Mouse (Mus musculus) right cerebral cortex, postnatal 10 days (tissue): ENCODE measurements at regions not wholly inside any gene's neighbourhood (a gene's known extent, or its start where the extent isn't known, plus 50 kb on each side); places are given as distances from the start of the nearest gene placed in this dataset.

ENCODE experiments used
- DNase-seq, 2 experiments: peaks; one replicate each; pipeline ENCODE4 v3.0.0; 2021; ENCODE audit warnings: low spot score in 2 of 2

GRCm38 (mm10) chr11:84760622-84761196 is 58.6 kb downstream of the Mrm1 start:
- DNase-seq = peak; percentile 88 to 94

- DNase-seq = peak; percentile 54 to 67
Observed at GRCm38 (mm10) chr11:84759478-84759986, 59.8 kb downstream of the Mrm1 start.

GRCm38 (mm10) chr11:84752007-84752406 is 67.3 kb downstream of the Mrm1 start:
- DNase-seq = no peak

- no peak for DNase-seq
Observed at GRCm38 (mm10) chr11:84749490-84750349, 69.6 kb downstream of the Mrm1 start.

- DNase-seq = no peak
Observed at GRCm38 (mm10) chr11:84738769-84739589, 80.3 kb downstream of the Mrm1 start.

GRCm38 (mm10) chr11:84738128-84738527 is 81.2 kb downstream of the Mrm1 start:
- no peak for DNase-seq

- DNase-seq = no peak
Observed at GRCm38 (mm10) chr11:84731890-84732289, 87.4 kb downstream of the Mrm1 start.

- DNase-seq = no peak
Observed at GRCm38 (mm10) chr11:84730218-84730617, 89.1 kb downstream of the Mrm1 start.

GRCm38 (mm10) chr11:84729189-84729588 is 90.1 kb downstream of the Mrm1 start:
- DNase-seq = no peak

- DNase-seq = no peak
Observed at GRCm38 (mm10) chr11:84725936-84726613, 93.2 kb downstream of the Mrm1 start.

GRCm38 (mm10) chr11:84725177-84725792 is 94.0 kb downstream of the Mrm1 start:
- no peak for DNase-seq

GRCm38 (mm10) chr11:84724080-84724479 is 95.2 kb downstream of the Mrm1 start:
- peak; percentile 61 to 75 for DNase-seq

- no peak for DNase-seq
Observed at GRCm38 (mm10) chr11:84722658-84723201, 96.6 kb downstream of the Mrm1 start.

- no peak for DNase-seq
Observed at GRCm38 (mm10) chr11:84721979-84722378, 97.3 kb downstream of the Mrm1 start.

GRCm38 (mm10) chr11:84721150-84721549 is 98.2 kb downstream of the Mrm1 start:
- DNase-seq = no peak

GRCm38 (mm10) chr11:84719781-84720180 is 99.5 kb downstream of the Mrm1 start:
- DNase-seq = no peak

GRCm38 (mm10) chr11:84712731-84713130 is 106.6 kb downstream of the Mrm1 start:
- no peak for DNase-seq

GRCm38 (mm10) chr11:84711886-84712285 is 107.4 kb downstream of the Mrm1 start:
- no peak for DNase-seq

- DNase-seq = no peak
Observed at GRCm38 (mm10) chr11:84708222-84708730, 111.0 kb downstream of the Mrm1 start.

- no peak for DNase-seq
Observed at GRCm38 (mm10) chr11:84707772-84708171, 111.5 kb downstream of the Mrm1 start.

- peak in 1 of 2 experiments; percentile 44 for DNase-seq
Observed at GRCm38 (mm10) chr11:84706692-84707091, 112.6 kb downstream of the Mrm1 start.
